Mouse (Mus musculus): ENCODE results near the gene Ppip5k1. TPM values are rescaled to one million over a fixed set of nuclear protein-coding genes. Genes with fewer than 3 reads are reported as not detected.

Gene Ppip5k1
- polyA plus RNA-seq, 1 experiment, result 0.67 TPM

DNA sequence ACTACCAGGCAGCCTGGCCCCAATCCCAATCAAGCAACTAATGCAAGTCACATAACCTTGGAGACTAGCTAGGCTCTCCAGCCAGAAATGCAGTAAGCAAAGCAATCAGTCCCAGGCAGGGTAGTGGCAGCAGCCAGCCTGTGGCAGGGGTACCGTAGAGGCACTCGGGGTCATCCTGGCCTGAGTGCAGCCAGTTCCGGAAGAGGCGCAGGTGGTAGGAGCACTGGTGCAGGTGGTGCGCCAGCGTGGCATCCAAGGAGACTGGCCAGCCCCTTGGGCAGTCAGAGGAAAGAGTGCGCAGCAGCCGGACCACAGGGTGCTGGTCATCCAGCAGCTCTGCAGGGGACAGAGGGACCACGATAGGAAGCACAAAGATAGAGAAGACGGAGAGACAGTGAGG, 32.2 kb downstream of the Ppip5k1 start:
- TF ChIP-seq GATA1 (IDR thresholded peaks at IDR 0.05; ENCODE audit: low read length), result no peak
- TF ChIP-seq TAL1 (IDR thresholded peaks at IDR 0.05; ENCODE audit: low read length), result no peak
- peaks cover 8% of the 10 kb centered on the region for H3K36me3 ChIP-seq (ENCODE audit: control insufficient read depth)
- H3K4me1 ChIP-seq (ENCODE audit: control insufficient read depth), result no peaks in the 10 kb centered on the region

DNA sequence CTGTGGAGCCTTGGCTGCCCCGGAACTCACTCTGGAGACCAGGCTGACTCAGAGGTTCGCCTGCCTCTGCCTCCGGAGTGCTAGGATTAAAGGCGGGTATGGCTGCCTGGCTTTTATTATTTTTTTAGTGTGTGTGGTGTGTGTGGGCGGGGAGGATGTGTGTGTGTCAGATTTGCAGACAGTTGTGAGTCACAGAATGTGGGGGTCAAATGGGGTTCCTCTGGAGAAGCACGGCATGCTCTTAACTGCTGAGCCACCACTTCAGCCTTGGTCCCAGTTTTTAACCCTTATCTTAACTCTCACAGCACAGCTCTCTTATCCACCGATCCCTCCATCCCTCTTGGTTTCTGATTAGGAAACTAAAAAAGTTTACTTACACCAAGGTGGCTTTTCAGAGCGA, 38.9 kb downstream of the Ppip5k1 start:
- H3K4me3 ChIP-seq (replicated peaks), result no peak overlapping the region
- no peaks in the 10 kb centered on the region for H3K4me1 ChIP-seq (ENCODE audit: control insufficient read depth)
- TF ChIP-seq TAL1 (IDR thresholded peaks at IDR 0.05; ENCODE audit: low read length), result no peak
- no peak for TF ChIP-seq GATA1 (IDR thresholded peaks at IDR 0.05; ENCODE audit: low read length)
- no peaks in the 10 kb centered on the region for H3K9me3 ChIP-seq (ENCODE audit: control insufficient read depth, low read length)
- no peaks in the 10 kb centered on the region for H3K27me3 ChIP-seq (ENCODE audit: control insufficient read depth)
- H3K36me3 ChIP-seq (ENCODE audit: control insufficient read depth), result peaks cover 1% of the 10 kb centered on the region

More for the DNA sequence above, 32.2 kb downstream of the Ppip5k1 start:
- Histone ChIP-seq H3K9me3 (ENCODE audit: control insufficient read depth, low read length) (no peaks in the 10 kb centered on the region), H3K4me3 (replicated peaks) (no peak overlapping the region), H3K27me3 (ENCODE audit: control insufficient read depth) (no peaks in the 10 kb centered on the region)

DNA sequence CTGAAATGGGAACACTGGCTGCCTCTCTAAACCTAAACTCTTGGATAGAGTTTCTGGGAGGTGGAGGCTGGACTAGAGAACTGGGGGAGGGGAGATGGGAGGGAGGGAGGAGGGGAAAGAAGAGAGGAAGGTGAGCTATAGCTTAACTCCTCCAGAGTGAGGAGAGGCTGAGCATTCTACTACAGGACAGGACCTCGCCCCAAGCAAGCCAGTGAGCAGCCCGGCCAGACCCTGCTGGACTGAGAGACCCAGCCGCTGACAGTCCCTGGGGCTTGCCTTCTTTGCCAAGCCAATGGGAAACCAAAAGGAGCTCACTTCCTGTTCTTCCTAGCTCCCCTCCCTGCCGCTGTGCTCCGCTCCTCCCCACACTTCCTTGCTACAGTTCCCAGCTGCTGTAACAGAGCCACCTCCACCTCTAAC, 46.2 kb downstream of the Ppip5k1 start:
- Histone ChIP-seq H3K4me1 (ENCODE audit: control insufficient read depth) (no peaks in the 10 kb centered on the region), H3K36me3 (ENCODE audit: control insufficient read depth) (no peaks in the 10 kb centered on the region), H3K9me3 (ENCODE audit: control insufficient read depth, low read length) (no peaks in the 10 kb centered on the region), H3K27me3 (ENCODE audit: control insufficient read depth) (peaks cover 2% of the 10 kb centered on the region; the same call in 1 of the 2 replicates), H3K4me3 (replicated peaks) (no peak overlapping the region)
- TF ChIP-seq TAL1 (IDR thresholded peaks at IDR 0.05; ENCODE audit: low read length) (no peak), GATA1 (IDR thresholded peaks at IDR 0.05; ENCODE audit: low read length) (no peak)

DNA sequence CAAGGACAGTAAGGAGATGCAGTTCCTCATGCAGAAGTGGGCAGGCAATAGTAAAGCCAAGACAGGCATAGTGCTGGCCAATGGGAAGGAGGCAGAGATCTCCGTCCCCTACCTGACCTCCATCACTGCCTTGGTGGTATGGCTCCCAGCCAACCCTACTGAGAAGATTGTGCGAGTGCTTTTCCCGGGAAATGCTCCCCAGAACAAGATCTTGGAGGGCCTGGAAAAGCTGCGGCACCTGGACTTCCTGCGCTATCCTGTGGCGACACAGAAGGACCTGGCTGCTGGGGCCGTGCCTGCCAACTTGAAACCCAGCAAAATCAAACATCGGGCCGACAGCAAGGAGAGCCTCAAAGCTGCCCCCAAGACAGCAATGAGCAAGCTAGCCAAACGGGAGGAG, 55.2 kb downstream of the Ppip5k1 start:
- TF ChIP-seq TAL1 (IDR thresholded peaks at IDR 0.05; ENCODE audit: low read length) (no peak), GATA1 (IDR thresholded peaks at IDR 0.05; ENCODE audit: low read length) (no peak)
- peaks cover 69% of the 10 kb centered on the region for H3K27me3 ChIP-seq (ENCODE audit: control insufficient read depth)

DNA sequence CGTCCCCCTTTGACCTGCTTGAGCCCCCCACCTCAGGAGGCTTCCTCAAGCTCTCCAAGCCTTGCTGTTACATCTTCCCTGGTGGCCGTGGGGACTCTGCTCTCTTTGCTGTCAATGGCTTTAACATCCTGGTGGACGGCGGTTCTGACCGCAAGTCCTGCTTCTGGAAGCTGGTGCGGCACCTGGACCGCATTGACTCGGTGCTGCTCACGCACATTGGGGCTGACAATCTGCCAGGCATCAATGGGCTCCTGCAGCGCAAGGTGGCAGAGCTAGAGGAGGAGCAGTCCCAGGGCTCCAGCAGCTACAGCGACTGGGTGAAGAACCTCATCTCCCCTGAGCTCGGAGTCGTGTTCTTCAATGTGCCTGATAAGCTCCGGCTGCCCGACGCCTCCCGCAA, 55.7 kb downstream of the Ppip5k1 start:
- no peaks in the 10 kb centered on the region for H3K36me3 ChIP-seq (ENCODE audit: control insufficient read depth)
- no peak overlapping the region for H3K4me3 ChIP-seq (replicated peaks)
- peaks cover 11% of the 10 kb centered on the region for H3K4me1 ChIP-seq (ENCODE audit: control insufficient read depth)
- no peaks in the 10 kb centered on the region for H3K9me3 ChIP-seq (ENCODE audit: control insufficient read depth, low read length)
- no peak for TF ChIP-seq TAL1 (IDR thresholded peaks at IDR 0.05; ENCODE audit: low read length)
- TF ChIP-seq GATA1 (IDR thresholded peaks at IDR 0.05; ENCODE audit: low read length), result no peak
- H3K27me3 ChIP-seq (ENCODE audit: control insufficient read depth), result peaks cover 74% of the 10 kb centered on the region

More for the DNA sequence above, 55.2 kb downstream of the Ppip5k1 start:
- Histone ChIP-seq H3K9me3 (ENCODE audit: control insufficient read depth, low read length) (no peaks in the 10 kb centered on the region), H3K4me1 (ENCODE audit: control insufficient read depth) (peaks cover 6% of the 10 kb centered on the region; the same call in 1 of the 2 replicates), H3K36me3 (ENCODE audit: control insufficient read depth) (no peaks in the 10 kb centered on the region), H3K4me3 (replicated peaks) (no peak overlapping the region)

DNA sequence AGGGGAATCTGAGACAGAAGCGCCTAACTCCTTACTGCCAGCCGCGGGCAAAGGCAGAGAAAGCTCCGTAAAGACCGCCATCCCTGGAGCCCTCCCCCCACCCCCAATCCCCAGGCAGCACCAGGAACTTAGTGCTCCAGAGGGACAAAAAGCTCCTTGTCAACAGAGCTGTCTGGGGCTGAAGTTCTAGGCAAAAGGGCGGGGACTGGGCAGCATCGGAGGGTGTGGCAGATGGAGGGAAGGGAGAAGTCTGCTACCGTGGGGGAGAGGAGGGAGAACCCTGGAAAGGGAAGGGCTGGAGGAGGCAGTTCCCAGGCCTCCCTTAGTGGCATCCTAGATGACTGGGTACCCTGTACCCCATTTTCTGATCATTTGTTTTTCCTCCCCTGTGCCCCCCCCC, 57.1 kb downstream of the Ppip5k1 start:
- Histone ChIP-seq H3K36me3 (ENCODE audit: control insufficient read depth) (no peaks in the 10 kb centered on the region), H3K4me1 (ENCODE audit: control insufficient read depth) (peaks cover 16% of the 10 kb centered on the region), H3K9me3 (ENCODE audit: control insufficient read depth, low read length) (no peaks in the 10 kb centered on the region), H3K27me3 (ENCODE audit: control insufficient read depth) (peaks cover 88% of the 10 kb centered on the region), H3K4me3 (replicated peaks) (no peak overlapping the region)
- TF ChIP-seq GATA1 (IDR thresholded peaks at IDR 0.05; ENCODE audit: low read length) (no peak), TAL1 (IDR thresholded peaks at IDR 0.05; ENCODE audit: low read length) (no peak)

- H3K27me3 ChIP-seq (ENCODE audit: control insufficient read depth), result peaks cover 92% of the 10 kb centered on the region
- no peak overlapping the region for H3K4me3 ChIP-seq (replicated peaks)
- no peak for TF ChIP-seq TAL1 (IDR thresholded peaks at IDR 0.05; ENCODE audit: low read length)
- TF ChIP-seq GATA1 (IDR thresholded peaks at IDR 0.05; ENCODE audit: low read length), result no peak
- peaks cover 16% of the 10 kb centered on the region for H3K4me1 ChIP-seq (ENCODE audit: control insufficient read depth)
- H3K36me3 ChIP-seq (ENCODE audit: control insufficient read depth), result no peaks in the 10 kb centered on the region
- no peaks in the 10 kb centered on the region for H3K9me3 ChIP-seq (ENCODE audit: control insufficient read depth, low read length)
Observed at GRCm38 (mm10) chr2:121297701-121298100, 57.5 kb downstream of the Ppip5k1 start.

DNA sequence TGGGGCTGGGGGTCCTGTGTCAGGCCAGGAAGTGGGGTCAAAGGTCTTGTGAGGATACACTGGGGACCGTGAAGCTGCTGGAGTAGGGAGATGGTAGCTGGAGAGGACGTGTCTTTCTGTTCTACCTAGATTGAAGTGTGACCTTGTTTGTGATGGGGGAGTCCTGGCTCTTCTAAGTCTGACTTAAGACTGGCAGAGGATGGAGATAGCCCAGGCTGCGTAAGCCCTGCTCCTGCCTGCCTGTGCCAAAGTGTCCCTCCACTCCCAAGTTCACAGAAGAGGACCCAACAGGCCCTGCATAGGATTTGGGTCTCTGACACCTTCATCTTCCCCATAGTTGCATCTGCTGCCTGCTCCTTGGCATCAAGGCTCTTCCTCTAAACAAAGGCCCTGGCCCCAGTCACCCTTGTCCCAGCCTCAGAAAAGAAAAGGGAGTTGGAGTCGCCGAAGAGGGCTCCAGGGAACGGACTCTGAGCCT, 58.4 kb downstream of the Ppip5k1 start:
- no peak for TF ChIP-seq TAL1 (IDR thresholded peaks at IDR 0.05; ENCODE audit: low read length)
- TF ChIP-seq GATA1 (IDR thresholded peaks at IDR 0.05; ENCODE audit: low read length), result no peak
- Histone ChIP-seq H3K9me3 (ENCODE audit: control insufficient read depth, low read length) (no peaks in the 10 kb centered on the region), H3K4me1 (ENCODE audit: control insufficient read depth) (peaks cover 16% of the 10 kb centered on the region), H3K36me3 (ENCODE audit: control insufficient read depth) (no peaks in the 10 kb centered on the region), H3K27me3 (ENCODE audit: control insufficient read depth) (peaks cover 96% of the 10 kb centered on the region), H3K4me3 (replicated peaks) (no peak overlapping the region)

- no peaks in the 10 kb centered on the region for H3K36me3 ChIP-seq (ENCODE audit: control insufficient read depth)
- TF ChIP-seq GATA1 (IDR thresholded peaks at IDR 0.05; ENCODE audit: low read length), result no peak
- no peak for TF ChIP-seq TAL1 (IDR thresholded peaks at IDR 0.05; ENCODE audit: low read length)
- H3K4me3 ChIP-seq (replicated peaks), result no peak overlapping the region
- peaks cover 96% of the 10 kb centered on the region for H3K27me3 ChIP-seq (ENCODE audit: control insufficient read depth)
- peaks cover 16% of the 10 kb centered on the region for H3K4me1 ChIP-seq (ENCODE audit: control insufficient read depth)
- no peaks in the 10 kb centered on the region for H3K9me3 ChIP-seq (ENCODE audit: control insufficient read depth, low read length)
Observed at GRCm38 (mm10) chr2:121295608-121296571, 59.3 kb downstream of the Ppip5k1 start.
